Mouse (Mus musculus): ENCODE measurements around the gene AL607142.1.

GRCm38 (mm10) chr4:120116312-120116711 lies 51.5 kb downstream of the AL607142.1 start:
- TF ChIP-seq POLR2A (IDR thresholded peaks at IDR 0.05; ENCODE audit: insufficient read depth, low read depth, low read length) (no peak), CTCF (IDR thresholded peaks at IDR 0.05; ENCODE audit: insufficient read depth, low read depth, low read length) (no peak)
